Mouse (Mus musculus): Measurements from ENCODE around the gene Gng12. TPM values are rescaled to one million over a fixed set of nuclear protein-coding genes. Genes with fewer than 3 reads are reported as not detected.

The Gng12 gene
- polyA plus RNA-seq, 1 experiment from 2014 or later = 50.3 TPM

DNA sequence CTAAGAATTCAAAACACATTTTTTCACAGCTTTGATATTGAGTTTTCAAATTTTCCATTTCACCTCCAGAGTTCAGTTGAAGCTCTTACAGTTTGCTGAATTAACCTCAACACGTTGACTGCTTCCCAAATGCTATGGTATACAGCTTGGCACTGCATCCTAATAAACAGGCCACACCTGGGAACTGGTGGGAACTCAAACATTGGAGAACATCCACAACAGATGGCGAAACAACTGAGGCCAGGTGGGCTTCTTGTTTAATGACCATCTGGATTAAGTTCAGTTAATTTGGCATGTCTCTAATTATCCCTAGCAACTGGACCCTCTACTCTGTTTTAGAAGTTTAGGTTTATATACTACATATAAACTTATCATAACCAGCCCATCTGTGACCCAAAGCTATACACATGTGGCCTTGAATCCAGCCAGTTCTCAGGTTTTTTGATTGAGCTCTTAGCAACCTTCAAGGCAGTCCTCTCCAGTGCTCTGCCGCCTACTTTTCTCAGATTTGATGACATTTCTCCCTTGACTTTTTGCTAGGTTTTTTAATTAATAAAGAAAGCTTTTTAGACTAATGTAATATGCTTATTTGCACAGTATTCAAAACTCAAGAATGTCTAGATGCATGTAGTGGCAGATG is 152.0 kb downstream of the Gng12 start:
- DNase-seq (ENCODE audit: extremely low spot score, low spot score) = no peak

GRCm38 (mm10) chr6:67048880-67049694 is 152.9 kb downstream of the Gng12 start:
- Histone ChIP-seq H3K27ac (no peak overlapping the region), H3K4me1 (peaks cover 12% of the 10 kb centered on the region), H3K4me3 (no peak overlapping the region), H3K36me3 (replicated peaks) (no peaks in the 10 kb centered on the region), H3K9me3 (no peaks in the 10 kb centered on the region), H3K27me3 (ENCODE audit: poor library complexity, severe bottlenecking) (no peaks in the 10 kb centered on the region)
- 68% methylated on average over 7 of the region's 7 CpGs for WGBS
- no peak for DNase-seq (ENCODE audit: extremely low spot score, low spot score)

More for the DNA sequence above, 152.0 kb downstream of the Gng12 start:
- H3K27ac ChIP-seq = no peak overlapping the region
- no peaks in the 10 kb centered on the region for H3K36me3 ChIP-seq (replicated peaks)
- H3K9me3 ChIP-seq = no peaks in the 10 kb centered on the region
- no peak overlapping the region for H3K4me3 ChIP-seq
- 78% methylated on average over 3 of the region's 3 CpGs for WGBS
- peaks cover 12% of the 10 kb centered on the region for H3K4me1 ChIP-seq
- H3K27me3 ChIP-seq (ENCODE audit: poor library complexity, severe bottlenecking) = no peaks in the 10 kb centered on the region

- Histone ChIP-seq H3K27ac (no peak overlapping the region), H3K4me1 (peaks cover 12% of the 10 kb centered on the region), H3K9me3 (no peaks in the 10 kb centered on the region), H3K36me3 (replicated peaks) (no peaks in the 10 kb centered on the region), H3K4me3 (no peak overlapping the region), H3K27me3 (ENCODE audit: poor library complexity, severe bottlenecking) (no peaks in the 10 kb centered on the region)
- WGBS = 68% methylated on average over 2 of the region's 2 CpGs
- DNase-seq (ENCODE audit: extremely low spot score, low spot score) = no peak
Measured at GRCm38 (mm10) chr6:67049695-67050038, 153.5 kb downstream of the Gng12 start.

DNA sequence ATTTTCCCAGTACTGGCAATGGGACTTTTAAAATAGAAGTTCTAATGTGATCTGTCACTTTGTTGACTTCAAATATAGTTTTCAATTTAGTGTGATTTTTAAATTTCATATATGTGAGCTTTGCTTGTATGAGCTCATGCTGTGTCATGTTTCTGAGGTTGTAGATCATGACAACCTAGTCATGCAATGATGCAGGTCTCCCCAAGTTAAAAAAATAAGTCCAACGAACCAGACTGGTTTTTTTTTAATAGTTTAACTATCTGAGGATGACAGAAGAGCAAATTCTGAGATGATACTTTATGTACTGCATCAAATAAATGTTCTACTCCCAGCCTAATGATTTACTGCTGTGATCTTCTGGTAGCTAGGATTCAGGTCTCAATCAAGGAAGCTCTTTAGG is 153.9 kb downstream of the Gng12 start:
- Histone ChIP-seq H3K9me3 (no peaks in the 10 kb centered on the region), H3K4me3 (no peak overlapping the region), H3K27me3 (ENCODE audit: poor library complexity, severe bottlenecking) (no peaks in the 10 kb centered on the region), H3K4me1 (peaks cover 12% of the 10 kb centered on the region), H3K36me3 (replicated peaks) (no peaks in the 10 kb centered on the region), H3K27ac (no peak overlapping the region)
- no peak for DNase-seq (ENCODE audit: extremely low spot score, low spot score)
- 79% methylated on average over 1 of the region's 1 CpGs for WGBS

- 86% methylated on average over 15 of the region's 15 CpGs for WGBS
- no peaks in the 10 kb centered on the region for H3K27me3 ChIP-seq (ENCODE audit: poor library complexity, severe bottlenecking)
- no peak overlapping the region for H3K4me3 ChIP-seq
- DNase-seq (ENCODE audit: extremely low spot score, low spot score) = no peak
- H3K4me1 ChIP-seq = no peaks in the 10 kb centered on the region
- no peaks in the 10 kb centered on the region for H3K9me3 ChIP-seq
- no peak overlapping the region for H3K27ac ChIP-seq
- no peaks in the 10 kb centered on the region for H3K36me3 ChIP-seq (replicated peaks)
Measured at GRCm38 (mm10) chr6:67056108-67056888, 160.1 kb downstream of the Gng12 start.

DNA sequence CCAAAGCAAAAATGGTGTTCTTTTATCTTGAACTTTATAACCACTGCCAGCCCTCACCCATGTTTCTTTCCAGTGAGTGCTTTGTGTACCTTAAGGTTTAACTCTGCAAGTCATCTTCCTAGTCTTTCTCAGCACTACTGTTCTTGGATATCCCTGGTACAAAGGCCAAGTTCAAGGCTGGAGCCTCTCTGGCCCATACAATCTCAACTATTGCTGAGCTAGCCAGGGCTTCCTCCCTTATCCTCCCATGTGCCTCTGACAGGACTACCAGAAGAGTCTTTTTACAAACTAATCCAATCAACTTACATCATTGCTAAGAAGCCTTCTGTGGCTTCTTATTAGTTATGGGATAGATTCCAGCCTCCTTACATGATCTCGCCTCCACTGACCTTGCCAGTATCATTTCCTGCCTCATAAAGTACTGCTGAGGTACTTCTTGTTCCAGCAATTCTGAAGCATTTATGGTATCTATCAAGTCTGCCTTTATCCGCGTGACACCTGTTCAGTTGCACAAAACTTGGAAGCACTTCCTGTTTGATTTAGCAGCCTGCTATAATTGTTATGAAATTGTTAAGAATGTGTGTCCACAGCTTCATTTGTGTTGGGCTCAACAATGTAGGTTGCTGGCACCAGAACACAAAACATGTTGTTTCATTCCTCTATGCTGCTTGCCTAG is 160.8 kb downstream of the Gng12 start:
- Histone ChIP-seq H3K4me3 (no peak overlapping the region), H3K4me1 (no peaks in the 10 kb centered on the region), H3K36me3 (replicated peaks) (no peaks in the 10 kb centered on the region), H3K27me3 (ENCODE audit: poor library complexity, severe bottlenecking) (no peaks in the 10 kb centered on the region), H3K9me3 (no peaks in the 10 kb centered on the region), H3K27ac (no peak overlapping the region)
- 81% methylated on average over 3 of the region's 3 CpGs for WGBS
- no peak for DNase-seq (ENCODE audit: extremely low spot score, low spot score)

DNA sequence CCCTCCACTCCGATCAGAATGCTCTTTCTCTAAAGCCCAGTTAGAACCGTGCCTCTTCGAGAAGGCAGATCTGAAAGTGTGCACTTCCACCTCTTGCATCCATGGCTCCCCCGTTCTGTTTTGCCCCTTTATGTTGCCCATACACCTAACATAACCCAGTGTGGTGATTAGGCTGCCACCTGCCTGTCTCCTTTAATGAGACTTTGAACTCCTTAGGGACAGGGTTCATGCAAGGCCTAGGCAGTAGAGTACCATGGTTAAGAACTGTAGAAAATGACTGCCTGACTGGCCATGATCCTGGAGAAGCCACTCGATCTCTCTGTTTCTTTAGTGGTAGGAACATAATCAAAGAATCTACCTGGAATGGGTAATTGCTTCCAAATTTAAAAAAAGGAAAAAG is 161.4 kb downstream of the Gng12 start:
- WGBS = 92% methylated on average over 5 of the region's 5 CpGs
- Histone ChIP-seq H3K9me3 (no peaks in the 10 kb centered on the region), H3K27ac (no peak overlapping the region), H3K4me3 (no peak overlapping the region), H3K27me3 (ENCODE audit: poor library complexity, severe bottlenecking) (no peaks in the 10 kb centered on the region), H3K36me3 (replicated peaks) (no peaks in the 10 kb centered on the region), H3K4me1 (no peaks in the 10 kb centered on the region)
- DNase-seq (ENCODE audit: extremely low spot score, low spot score) = no peak

DNA sequence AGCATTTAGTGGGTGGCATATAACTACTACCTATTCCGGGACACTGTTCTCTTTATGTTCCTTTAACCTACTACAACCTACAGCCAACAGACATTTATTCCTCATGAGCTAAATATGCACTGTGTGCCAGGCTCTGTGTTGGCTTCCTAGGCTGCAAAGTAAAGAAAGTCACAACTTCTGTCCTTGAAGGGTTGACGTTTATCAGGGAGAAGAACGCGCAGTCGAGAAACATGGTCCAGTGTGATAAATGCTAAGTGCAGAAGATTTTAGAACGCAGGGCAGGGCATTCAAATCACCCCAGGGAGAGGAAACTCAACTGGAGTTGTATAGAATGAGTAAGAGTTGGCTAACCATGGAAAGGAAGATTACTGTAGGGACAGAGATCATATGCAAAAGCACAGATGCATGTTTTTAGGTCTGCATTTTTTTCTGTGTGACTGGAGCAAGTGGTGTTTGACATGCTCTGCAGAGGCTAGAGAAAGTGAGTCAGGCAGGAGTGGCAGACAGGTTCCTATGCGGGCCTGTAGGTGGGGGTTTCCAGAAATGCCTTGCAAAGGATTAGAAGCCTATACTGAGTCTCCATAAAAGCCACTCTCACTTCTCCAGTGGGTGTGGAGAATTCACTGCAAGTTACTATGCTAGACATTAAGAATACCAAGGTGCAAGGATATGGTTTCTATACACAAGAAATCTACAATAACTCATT is 161.9 kb downstream of the Gng12 start:
- H3K27me3 ChIP-seq (ENCODE audit: poor library complexity, severe bottlenecking) = no peaks in the 10 kb centered on the region
- H3K4me3 ChIP-seq = no peak overlapping the region
- no peaks in the 10 kb centered on the region for H3K4me1 ChIP-seq
- 90% methylated on average over 7 of the region's 7 CpGs for WGBS
- H3K36me3 ChIP-seq (replicated peaks) = no peaks in the 10 kb centered on the region
- no peaks in the 10 kb centered on the region for H3K9me3 ChIP-seq
- no peak overlapping the region for H3K27ac ChIP-seq
- DNase-seq (ENCODE audit: extremely low spot score, low spot score) = no peak

DNA sequence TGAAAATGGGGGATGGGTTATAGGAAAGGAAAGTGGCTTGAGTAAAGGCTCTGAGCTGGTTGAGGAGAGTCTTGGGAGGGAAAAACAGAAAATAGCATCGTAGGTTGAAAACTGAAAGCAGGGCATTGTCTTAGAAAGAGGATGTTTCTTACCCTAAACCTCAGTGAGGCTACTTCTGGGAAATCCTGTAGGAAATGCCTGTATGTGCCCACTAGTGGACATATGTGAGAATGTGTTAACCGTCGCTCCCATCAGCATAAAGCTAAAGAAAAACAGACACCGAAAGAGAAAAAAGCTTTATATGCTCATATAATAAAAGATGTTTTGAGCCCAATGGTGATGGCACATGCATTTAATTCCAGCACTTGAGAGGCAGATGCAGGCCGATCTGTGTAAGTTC is 163.9 kb downstream of the Gng12 start:
- H3K27me3 ChIP-seq (ENCODE audit: poor library complexity, severe bottlenecking) = no peaks in the 10 kb centered on the region
- no peaks in the 10 kb centered on the region for H3K36me3 ChIP-seq (replicated peaks)
- WGBS = 91% methylated on average over 5 of the region's 5 CpGs
- H3K27ac ChIP-seq = no peak overlapping the region
- H3K4me1 ChIP-seq = no peaks in the 10 kb centered on the region
- H3K4me3 ChIP-seq = no peak overlapping the region
- H3K9me3 ChIP-seq = no peaks in the 10 kb centered on the region
- no peak for DNase-seq (ENCODE audit: extremely low spot score, low spot score)

- no peak overlapping the region for H3K27ac ChIP-seq
- no peaks in the 10 kb centered on the region for H3K9me3 ChIP-seq
- H3K36me3 ChIP-seq (replicated peaks) = no peaks in the 10 kb centered on the region
- no peaks in the 10 kb centered on the region for H3K4me1 ChIP-seq
- no peak for DNase-seq (ENCODE audit: extremely low spot score, low spot score)
- H3K4me3 ChIP-seq = no peak overlapping the region
- no peaks in the 10 kb centered on the region for H3K27me3 ChIP-seq (ENCODE audit: poor library complexity, severe bottlenecking)
- WGBS = 89% methylated on average over 8 of the region's 8 CpGs
Measured at GRCm38 (mm10) chr6:67069219-67069762, 173.1 kb downstream of the Gng12 start.

GRCm38 (mm10) chr6:67069800-67070315 is 173.7 kb downstream of the Gng12 start:
- Histone ChIP-seq H3K9me3 (no peaks in the 10 kb centered on the region), H3K27me3 (ENCODE audit: poor library complexity, severe bottlenecking) (no peaks in the 10 kb centered on the region), H3K4me3 (no peak overlapping the region), H3K27ac (no peak overlapping the region), H3K4me1 (no peaks in the 10 kb centered on the region), H3K36me3 (replicated peaks) (no peaks in the 10 kb centered on the region)
- WGBS = 82% methylated on average over 9 of the region's 9 CpGs
- DNase-seq (ENCODE audit: extremely low spot score, low spot score) = no peak
